Mouse (Mus musculus): Measurements from ENCODE around the gene Ceacam3. TPM values are rescaled to one million over a fixed set of nuclear protein-coding genes. Genes with fewer than 3 reads are reported as not detected.

The Ceacam3 gene
- polyA plus RNA-seq, 1 experiment from 2014 or later, result not detected

DNA sequence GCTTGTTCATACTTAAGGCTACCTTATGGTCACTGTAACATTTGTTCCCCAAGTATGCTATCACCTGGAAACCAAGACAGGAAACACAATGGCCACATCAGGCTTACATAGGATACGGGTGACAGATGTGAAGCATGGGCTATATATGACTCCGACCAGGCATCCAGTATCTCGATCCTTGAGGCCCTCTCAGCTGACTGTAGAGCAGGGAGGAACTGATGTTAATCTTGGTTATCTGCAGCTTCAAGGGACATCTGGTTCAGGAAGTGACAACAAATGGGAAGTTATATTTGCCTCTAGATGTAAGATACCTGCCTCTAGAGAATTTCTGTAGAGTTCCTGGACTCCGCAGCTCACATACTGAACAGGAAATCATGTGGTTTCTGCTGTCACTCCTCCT, 21.7 kb downstream of the Ceacam3 start:
- DNase-seq (no peak), ATAC-seq (no peak)
- Histone ChIP-seq H3K9ac (replicated peaks) (no peak overlapping the region), H3K4me1 (ENCODE audit: insufficient read depth) (no peaks in the 10 kb centered on the region), H3K4me3 (ENCODE audit: low read depth, low read length) (no peak overlapping the region), H3K4me2 (ENCODE audit: low read depth, low read length) (no peak overlapping the region), H3K27ac (ENCODE audit: low read depth) (no peak overlapping the region), H3K36me3 (replicated peaks; ENCODE audit: insufficient read depth, low read length) (no peaks in the 10 kb centered on the region), H3K9me3 (ENCODE audit: low read length) (no peaks in the 10 kb centered on the region), H3K27me3 (ENCODE audit: insufficient read depth, low read length) (no peaks in the 10 kb centered on the region)
- TF ChIP-seq EP300 (IDR thresholded peaks at IDR 0.05; ENCODE audit: low read depth), result no peak
- TF ChIP-seq CTCF (IDR thresholded peaks at IDR 0.05; ENCODE audit: low read depth), result no peak
- 65% methylated on average over 4 of the region's 4 CpGs for WGBS (ENCODE audit: insufficient replicate concordance)

- TF ChIP-seq CTCF (IDR thresholded peaks at IDR 0.05; ENCODE audit: low read depth) (no peak), EP300 (IDR thresholded peaks at IDR 0.05; ENCODE audit: low read depth) (no peak)
- no peak for ATAC-seq
- no peak within 1 kb of the TSS for H3K4me3 ChIP-seq (ENCODE audit: low read depth, low read length)
- H3K9me3 ChIP-seq (ENCODE audit: low read length), result no peaks in the 10 kb centered on the region; the same call in 1 of the 2 replicates
- H3K27ac ChIP-seq (ENCODE audit: low read depth), result no peak within 1 kb of the TSS
- no peaks in the 10 kb centered on the region for H3K4me1 ChIP-seq (ENCODE audit: insufficient read depth)
- DNase-seq, result no peak
- no peaks in the 10 kb centered on the region for H3K36me3 ChIP-seq (replicated peaks; ENCODE audit: insufficient read depth, low read length)
- no peaks in the 10 kb centered on the region for H3K27me3 ChIP-seq (ENCODE audit: insufficient read depth, low read length)
- H3K4me2 ChIP-seq (ENCODE audit: low read depth, low read length), result no peak within 1 kb of the TSS
- H3K9ac ChIP-seq (replicated peaks), result no peak within 1 kb of the TSS
These were observed 53.1 kb downstream of the Ceacam3 start, which contains the start of gene Psg29 for GRCm38 (mm10) chr7:17203177-17203576. Psg29 (plus strand) TSS chr7:17203477.

- 63% methylated on average over 3 of the region's 3 CpGs for WGBS (ENCODE audit: insufficient replicate concordance)
These were observed 55.6 kb downstream of the Ceacam3 start for GRCm38 (mm10) chr7:17205530-17206184.

More at GRCm38 (mm10) chr7:17205530-17206184, 55.6 kb downstream of the Ceacam3 start:
- Histone ChIP-seq H3K27ac (ENCODE audit: low read depth) (no peak overlapping the region), H3K4me3 (ENCODE audit: low read depth, low read length) (no peak overlapping the region), H3K36me3 (replicated peaks; ENCODE audit: insufficient read depth, low read length) (no peaks in the 10 kb centered on the region), H3K9ac (replicated peaks) (no peak overlapping the region), H3K4me2 (ENCODE audit: low read depth, low read length) (no peak overlapping the region), H3K27me3 (ENCODE audit: insufficient read depth, low read length) (no peaks in the 10 kb centered on the region), H3K4me1 (ENCODE audit: insufficient read depth) (no peaks in the 10 kb centered on the region), H3K9me3 (ENCODE audit: low read length) (no peaks in the 10 kb centered on the region; the same call in none of the 2 replicates)
- DNase-seq, result no peak
- TF ChIP-seq EP300 (IDR thresholded peaks at IDR 0.05; ENCODE audit: low read depth) (no peak), CTCF (IDR thresholded peaks at IDR 0.05; ENCODE audit: low read depth) (no peak)
- ATAC-seq, result no peak

Other genes starting within 250 kb of the Ceacam3 start
- gene Ptgir, start 243.8 kb upstream of the Ceacam3 start, polyA plus RNA-seq (2015; fragmentation: Nextera tagmentation; extraction: Ambion mirVana), result 1.1 and 1.7 TPM in 2 replicates
- gene Calm3, start 226.2 kb upstream of the Ceacam3 start, polyA plus RNA-seq (2015; fragmentation: Nextera tagmentation; extraction: Ambion mirVana), result 58.8 and 60.3 TPM in 2 replicates
- gene Pnmal2, start 205.6 kb upstream of the Ceacam3 start, polyA plus RNA-seq (2015; fragmentation: Nextera tagmentation; extraction: Ambion mirVana), result 0.06 and 0.09 TPM in 2 replicates
- gene Pnmal1, start 190.6 kb upstream of the Ceacam3 start, polyA plus RNA-seq (2015; fragmentation: Nextera tagmentation; extraction: Ambion mirVana), result 0.02 and 0.04 TPM in 2 replicates
- gene Gm42372, start 167.2 kb upstream of the Ceacam3 start, polyA plus RNA-seq (2015; fragmentation: Nextera tagmentation; extraction: Ambion mirVana), result not detected in 2 replicates
- 1.1 and 1.3 TPM in 2 replicates for gene Ccdc8, start 157.6 kb upstream of the Ceacam3 start, polyA plus RNA-seq (2015; fragmentation: Nextera tagmentation; extraction: Ambion mirVana)
- 26.9 and 32.1 TPM in 2 replicates for gene Ppp5c, start 122.4 kb upstream of the Ceacam3 start, polyA plus RNA-seq (2015; fragmentation: Nextera tagmentation; extraction: Ambion mirVana)
- gene Hif3a, start 87.9 kb upstream of the Ceacam3 start, polyA plus RNA-seq (2015; fragmentation: Nextera tagmentation; extraction: Ambion mirVana), result 2.6 and 3.9 TPM in 2 replicates
- gene Psg16, start 76.2 kb upstream of the Ceacam3 start, polyA plus RNA-seq (2015; fragmentation: Nextera tagmentation; extraction: Ambion mirVana), result 0.54 and 0.69 TPM in 2 replicates
- gene Psg29, start 53.2 kb downstream of the Ceacam3 start, polyA plus RNA-seq (2015; fragmentation: Nextera tagmentation; extraction: Ambion mirVana), result not detected in 2 replicates

Measured in liver, postnatal 0 days (tissue).